ENCODE assay signal across 11 mouse cellular contexts in genomic region chr5:64816974-64817296, GRCm38 (mm10). TPM values are rescaled to one million over a fixed set of nuclear protein-coding genes. Genes with fewer than 3 reads are reported as not detected.
A peak's percentile ranks its signal among the peaks of the same experiment; 100 is the strongest.
DNase-seq lines count a peak whose midpoint lies in the region; ATAC-seq and TF ChIP-seq lines count a peak whose summit lies in the region.
"Had no signal": no experiment of that assay in that cellular context is flagged by ENCODE, and none has a peak within 500 bp of the region (broad histone marks: within the 10 kb centered on the region; RNA-seq: fewer than 3 reads in every experiment).

No protein-coding gene starts in this region.

- ATAC-seq in heart, embryonic 16.5 days (replicated peaks; ENCODE audit: extremely low read depth, insufficient read depth, low FRiP score), result 0 out of 2 replicates have a peak, but pooled peaks have one; percentile 16
- ATAC-seq in heart, embryonic 11.5 days (replicated peaks; ENCODE audit: insufficient number of reproducible peaks, low FRiP score, low TSS enrichment), result no peak
- ATAC-seq in lung, embryonic 15.5 days (ENCODE audit: borderline replicate concordance, extremely low read depth, low FRiP score, low TSS enrichment), result peak; percentile 69; the same call in 1 of the 2 replicates
- peak; percentile 35 for ATAC-seq in forebrain, embryonic 16.5 days
- ATAC-seq in stomach, embryonic 14.5 days (ENCODE audit: insufficient number of reproducible peaks, insufficient read depth, low FRiP score, low read depth), result peak; percentile 44; the same call in 1 of the 2 replicates

- no peak for TF ChIP-seq CTCF in lung, adult 2 months (IDR thresholded peaks at IDR 0.05; ENCODE audit: insufficient read depth, low read length)

- peaks cover 18% of the 10 kb centered on the region for H3K36me3 ChIP-seq in heart, embryonic 16.5 days (ENCODE audit: control insufficient read depth, insufficient read depth)
- H3K36me3 ChIP-seq in heart, embryonic 11.5 days (ENCODE audit: control insufficient read depth, insufficient read depth, low read length), result peaks cover 25% of the 10 kb centered on the region
- peaks cover 47% of the 10 kb centered on the region for H3K36me3 ChIP-seq in lung, embryonic 15.5 days
- peaks cover under 1% of the 10 kb centered on the region; the same call in 1 of the 2 replicates for H3K36me3 ChIP-seq in forebrain, embryonic 16.5 days (ENCODE audit: control insufficient read depth, insufficient read depth)
- H3K36me3 ChIP-seq in stomach, embryonic 14.5 days (ENCODE audit: control insufficient read depth, insufficient read depth, low read length), result peaks cover 38% of the 10 kb centered on the region

- H3K27me3 ChIP-seq in heart, embryonic 16.5 days (ENCODE audit: control insufficient read depth, insufficient read depth, low read length), result no peaks in the 10 kb centered on the region
- H3K27me3 ChIP-seq in heart, embryonic 11.5 days (ENCODE audit: control insufficient read depth, insufficient read depth, low read length), result no peaks in the 10 kb centered on the region
- no peaks in the 10 kb centered on the region for H3K27me3 ChIP-seq in lung, embryonic 15.5 days
- no peaks in the 10 kb centered on the region for H3K27me3 ChIP-seq in forebrain, embryonic 16.5 days (replicated peaks; ENCODE audit: control insufficient read depth, insufficient read depth, low read length)
- no peaks in the 10 kb centered on the region for H3K27me3 ChIP-seq in stomach, embryonic 14.5 days (ENCODE audit: control insufficient read depth, insufficient read depth, low read length)
- H3K27me3 ChIP-seq: neural tube, embryonic 12.5 days had no signal

- DNase-seq in lung, adult 2 months, result no peak
- DNase-seq in retina, postnatal 1 day, result no peak

- H3K4me3 ChIP-seq in heart, embryonic 16.5 days (ENCODE audit: low read length), result no peak overlapping the region
- H3K4me3 ChIP-seq in heart, embryonic 11.5 days (ENCODE audit: low read depth, low read length), result no peak overlapping the region
- no peak overlapping the region for H3K4me3 ChIP-seq in lung, embryonic 15.5 days
- no peak overlapping the region for H3K4me3 ChIP-seq in lung, adult 2 months (replicated peaks; ENCODE audit: extremely low read depth, low read depth, low read length)
- H3K4me3 ChIP-seq in forebrain, embryonic 16.5 days (replicated peaks; ENCODE audit: low read length), result no peak overlapping the region
- no peak overlapping the region for H3K4me3 ChIP-seq in stomach, embryonic 14.5 days (ENCODE audit: low read depth, low read length)
- H3K4me3 ChIP-seq: neural tube, embryonic 12.5 days had no signal

- no peak for TF ChIP-seq POLR2A in lung, adult 2 months (IDR thresholded peaks at IDR 0.05; ENCODE audit: borderline replicate concordance, extremely low read depth, low read depth, low read length)

- 42% methylated on average over 8 of the region's 8 CpGs for WGBS in heart, embryonic 16.5 days
- 57% methylated on average over 8 of the region's 8 CpGs for WGBS in heart, embryonic 11.5 days (ENCODE audit: insufficient replicate concordance)
- 26% methylated on average over 8 of the region's 8 CpGs for WGBS in lung, embryonic 15.5 days
- 40% methylated on average over 8 of the region's 8 CpGs for WGBS in lung, adult 2 months
- 61% methylated on average over 8 of the region's 8 CpGs for WGBS in forebrain, embryonic 16.5 days
- 25% methylated on average over 8 of the region's 8 CpGs for WGBS in stomach, embryonic 14.5 days

- no peak overlapping the region for H3K4me2 ChIP-seq in heart, embryonic 16.5 days (ENCODE audit: low read depth, low read length)
- no peak overlapping the region for H3K4me2 ChIP-seq in heart, embryonic 11.5 days
- H3K4me2 ChIP-seq in lung, embryonic 15.5 days, result no peak overlapping the region
- H3K4me2 ChIP-seq in forebrain, embryonic 16.5 days (ENCODE audit: low read length), result no peak overlapping the region
- H3K4me2 ChIP-seq in stomach, embryonic 14.5 days (replicated peaks; ENCODE audit: low read depth, low read length), result no peak overlapping the region
- H3K4me2 ChIP-seq: hindbrain, embryonic 14.5 days; liver, embryonic 11.5 days; midbrain, embryonic 11.5 days; neural tube, embryonic 12.5 days had no signal

- no peaks in the 10 kb centered on the region for H3K9me3 ChIP-seq in heart, embryonic 16.5 days (replicated peaks; ENCODE audit: control insufficient read depth, low read length)
- no peaks in the 10 kb centered on the region for H3K9me3 ChIP-seq in heart, embryonic 11.5 days (replicated peaks; ENCODE audit: control insufficient read depth, low read length)
- H3K9me3 ChIP-seq in lung, embryonic 15.5 days, result no peaks in the 10 kb centered on the region
- no peaks in the 10 kb centered on the region for H3K9me3 ChIP-seq in forebrain, embryonic 16.5 days (ENCODE audit: control insufficient read depth, low read length)
- no peaks in the 10 kb centered on the region for H3K9me3 ChIP-seq in stomach, embryonic 14.5 days (ENCODE audit: control insufficient read depth, low read depth, low read length)
- H3K9me3 ChIP-seq: neural tube, embryonic 12.5 days had no signal

- no peak overlapping the region for H3K9ac ChIP-seq in heart, embryonic 16.5 days (ENCODE audit: low read length)
- H3K9ac ChIP-seq in heart, embryonic 11.5 days (ENCODE audit: low read depth, low read length), result no peak overlapping the region
- no peak overlapping the region for H3K9ac ChIP-seq in lung, embryonic 15.5 days
- no peak overlapping the region for H3K9ac ChIP-seq in forebrain, embryonic 16.5 days (replicated peaks; ENCODE audit: low read depth, low read length)
- H3K9ac ChIP-seq in stomach, embryonic 14.5 days (replicated peaks; ENCODE audit: low read depth, low read length), result no peak overlapping the region
- H3K9ac ChIP-seq: hindbrain, embryonic 14.5 days; neural tube, embryonic 12.5 days had no signal

- H3K4me1 ChIP-seq in heart, embryonic 16.5 days (ENCODE audit: control insufficient read depth, insufficient read depth, low read length), result peaks cover 36% of the 10 kb centered on the region
- H3K4me1 ChIP-seq in heart, embryonic 11.5 days (ENCODE audit: control insufficient read depth, insufficient read depth, low read length), result peaks cover 35% of the 10 kb centered on the region
- peaks cover 52% of the 10 kb centered on the region for H3K4me1 ChIP-seq in lung, embryonic 15.5 days
- peaks cover 25% of the 10 kb centered on the region for H3K4me1 ChIP-seq in lung, adult 2 months (ENCODE audit: control insufficient read depth, insufficient read depth, low read length)
- peaks cover 20% of the 10 kb centered on the region for H3K4me1 ChIP-seq in forebrain, embryonic 16.5 days (replicated peaks; ENCODE audit: control insufficient read depth, insufficient read depth, low read length)
- peaks cover 36% of the 10 kb centered on the region for H3K4me1 ChIP-seq in stomach, embryonic 14.5 days (ENCODE audit: control insufficient read depth, insufficient read depth, low read length)

- peak overlapping the region; percentile 46 for H3K27ac ChIP-seq in heart, embryonic 16.5 days (ENCODE audit: low read length)
- H3K27ac ChIP-seq in heart, embryonic 11.5 days (ENCODE audit: low read depth, low read length), result no peak overlapping the region
- H3K27ac ChIP-seq in lung, embryonic 15.5 days, result peak overlapping the region; percentile 45
- H3K27ac ChIP-seq in forebrain, embryonic 16.5 days (ENCODE audit: low read length), result no peak overlapping the region
- peak overlapping the region; percentile 73 for H3K27ac ChIP-seq in stomach, embryonic 14.5 days (ENCODE audit: low read length)
- H3K27ac ChIP-seq: hindbrain, embryonic 14.5 days; neural tube, embryonic 12.5 days had no signal

RNA-seq across cellular contexts. Expression of gene Klf3, which starts 13.7 kb away (rescaled TPM):
- 41.2 and 41.9 TPM in 2 replicates for polyA plus RNA-seq in heart, embryonic 16.5 days (2015; fragmentation: Nextera tagmentation; extraction: Ambion mirVana)
- polyA plus RNA-seq in heart, embryonic 11.5 days (2014; fragmentation: Nextera tagmentation; extraction: Ambion mirVana), result 47.3 and 58.9 TPM in 2 replicates
- polyA plus RNA-seq in lung, embryonic 15.5 days (2015; fragmentation: Nextera tagmentation; extraction: Ambion mirVana), result 67.2 and 68.7 TPM in 2 replicates
- polyA plus RNA-seq in lung, adult 2 months (2012; rRNA removed), result 113 and 129 TPM in 2 replicates
- polyA plus RNA-seq in forebrain, embryonic 16.5 days (2015; fragmentation: Nextera tagmentation; extraction: Ambion mirVana), result 30.9 and 32.9 TPM in 2 replicates
- polyA plus RNA-seq in stomach, embryonic 14.5 days (2014; fragmentation: Nextera tagmentation; extraction: Ambion mirVana), result 106 and 115 TPM in 2 replicates

Comparison
In these comparisons a context has a peak if more than half of its experiments do, and no peak if none do; other contexts are left out.
1. H3K27ac ChIP-seq: peak in heart, embryonic 16.5 days (single experiment), lung, embryonic 15.5 days (single experiment) and stomach, embryonic 14.5 days (single experiment); none in heart, embryonic 11.5 days (single experiment) and forebrain, embryonic 16.5 days (single experiment).